Mouse (Mus musculus) lung, postnatal 0 days (tissue): ENCODE measurements around the gene Lipa. TPM values are rescaled to one million over a fixed set of nuclear protein-coding genes. Genes with fewer than 3 reads are reported as not detected.

Experiments used
- ATAC-seq: fragments of 200-750 bp; cut with Nextera tagmentation; 2 replicates; pipeline ENCODE4 v1.8.0; 2017; ENCODE audit warnings: moderate library complexity
- DNase-seq: peaks from one replicate; pipeline ENCODE4 v3.0.0-alpha.2; 2016; ENCODE audit warnings: low spot score
- H3K27ac ChIP-seq: fragments of 300-500 bp; sonication (generic); 2 replicates; pipeline ENCODE4 v1.5.1; 2014; ENCODE audit warnings: antibody characterized with exemption, mild to moderate bottlenecking, low read length, mixed read lengths
- H3K27me3 ChIP-seq: fragments of 300-500 bp; sonication (generic); replicated peaks from 2 replicates; pipeline ENCODE4 v1.6.1; 2014; ENCODE audit warnings: low read length, mixed read lengths; ENCODE audit not compliant: insufficient read depth
- H3K36me3 ChIP-seq: fragments of 300-500 bp; sonication (generic); 2 replicates; pipeline ENCODE4 v1.6.1; 2014; ENCODE audit warnings: low read length, mixed read lengths; ENCODE audit not compliant: insufficient read depth
- H3K4me1 ChIP-seq: fragments of 300-500 bp; sonication (generic); 2 replicates; pipeline ENCODE4 v1.6.1; 2014; ENCODE audit warnings: antibody characterized with exemption, low read depth, low read length, mixed read lengths; ENCODE audit not compliant: insufficient read depth
- H3K4me2 ChIP-seq: fragments of 300-500 bp; sonication (generic); replicated peaks from 2 replicates; pipeline ENCODE4 v1.6.1; 2014; ENCODE audit warnings: low read depth, mild to moderate bottlenecking, low read length, moderate library complexity, mixed read lengths
- H3K4me3 ChIP-seq: fragments of 300-500 bp; sonication (generic); 2 replicates; pipeline ENCODE4 v1.5.1; 2014; ENCODE audit warnings: low read depth, low read length
- H3K9ac ChIP-seq: fragments of 300-500 bp; sonication (generic); replicated peaks from 2 replicates; pipeline ENCODE4 v1.6.1; 2014; ENCODE audit warnings: low read depth, mild to moderate bottlenecking
- H3K9me3 ChIP-seq: fragments of 300-500 bp; sonication (generic); 2 replicates; pipeline ENCODE4 v1.6.1; 2016; ENCODE audit warnings: low read length, mixed read lengths
- CTCF ChIP-seq: IDR thresholded peaks from 2 replicates; pipeline ENCODE4 v1.5.1; 2016; ENCODE audit warnings: antibody characterized with exemption, mild to moderate bottlenecking
- EP300 ChIP-seq: IDR thresholded peaks from 2 replicates; pipeline ENCODE4 v1.6.1; 2016; ENCODE audit warnings: antibody characterized with exemption, mild to moderate bottlenecking, control low read depth
- WGBS: fragments of 180-500 bp; shearing (Covaris S2); extraction: QIAGEN DNeasy Blood & Tissue Kit; methylation state at CpG from one replicate; pipeline ENCODE4 v1.1.7; 2014; 5-methylcytosine and 5-hydroxymethylcytosine counted together
- polyA plus RNA-seq: library from polyadenylated mRNA; unstranded; fragments of >200 nt; fragmentation: Nextera tagmentation; extraction: Ambion mirVana; gene quantifications from 2 replicates; pipeline ENCODE4 v1.2.1, GENCODE M21; 2015

The Lipa gene
- polyA plus RNA-seq, 1 experiment from 2014 or later = 46.4 TPM

DNA sequence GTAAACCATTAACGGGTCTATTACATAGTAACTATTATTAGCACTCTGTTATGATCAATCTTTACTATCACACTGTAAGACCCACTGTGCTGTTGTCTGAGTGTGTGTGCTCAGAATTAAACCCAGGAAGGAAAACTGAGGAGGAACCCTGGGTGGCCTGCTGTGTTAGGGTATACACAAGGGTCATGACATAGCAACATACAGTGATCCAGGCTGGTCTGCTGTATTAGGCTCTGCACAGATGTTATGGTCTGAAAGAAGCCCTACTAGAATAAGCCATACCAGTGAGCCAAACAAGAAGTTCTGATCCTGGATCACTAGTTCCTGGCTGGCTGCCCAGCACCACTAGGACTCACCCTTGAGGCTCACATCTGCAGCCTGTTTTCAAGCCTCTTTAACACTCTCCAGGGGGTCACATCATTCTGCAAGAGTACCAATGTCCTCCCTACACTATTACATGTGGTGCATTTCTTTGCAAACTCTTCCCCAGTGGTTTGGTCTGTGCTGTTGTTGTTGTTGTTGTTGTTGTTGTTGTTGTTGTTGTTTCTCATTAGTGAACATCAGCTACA is 65.7 kb downstream of the Lipa start:
- Histone ChIP-seq H3K9ac (no peak overlapping the region), H3K4me2 (no peak overlapping the region), H3K36me3 (no peaks in the 10 kb centered on the region), H3K4me1 (no peaks in the 10 kb centered on the region), H3K4me3 (no peak overlapping the region), H3K27me3 (no peaks in the 10 kb centered on the region), H3K27ac (no peak overlapping the region), H3K9me3 (no peaks in the 10 kb centered on the region)
- ATAC-seq = no peak
- TF ChIP-seq EP300 (no peak), CTCF (no peak)
- no peak for DNase-seq
- 56% methylated on average over 1 of the region's 1 CpGs for WGBS

DNA sequence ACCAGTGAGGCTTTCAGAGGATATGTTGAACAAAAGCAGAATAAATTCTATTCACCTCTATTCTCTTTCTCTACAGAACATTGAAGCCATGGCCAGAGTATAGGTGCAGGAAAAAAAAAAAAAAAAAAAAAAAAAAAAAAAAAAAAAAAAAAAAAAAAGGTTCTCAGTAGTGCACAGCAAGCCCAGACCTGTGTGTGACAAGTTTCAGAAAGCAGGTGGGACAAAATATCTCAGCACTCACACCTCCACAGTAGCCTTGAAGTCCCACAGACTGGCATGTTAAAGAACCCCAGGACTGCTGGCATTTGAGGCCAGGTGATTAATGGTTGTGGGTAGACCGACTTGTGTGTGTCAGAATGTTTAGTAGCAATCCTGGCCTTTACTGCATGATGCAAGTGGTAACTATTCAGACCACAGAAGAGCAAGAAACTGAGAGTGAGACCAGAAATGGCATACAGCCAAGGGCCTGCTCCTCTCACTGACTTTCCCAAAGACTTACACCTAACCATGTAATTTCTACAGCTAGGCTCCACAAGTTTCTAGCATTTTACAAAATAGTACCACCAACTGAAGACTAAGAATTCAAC is 76.4 kb downstream of the Lipa start:
- Histone ChIP-seq H3K9me3 (no peaks in the 10 kb centered on the region), H3K36me3 (no peaks in the 10 kb centered on the region), H3K4me2 (no peak overlapping the region), H3K4me1 (no peaks in the 10 kb centered on the region), H3K4me3 (no peak overlapping the region), H3K27me3 (no peaks in the 10 kb centered on the region), H3K27ac (no peak overlapping the region), H3K9ac (no peak overlapping the region)
- TF ChIP-seq CTCF (no peak), EP300 (no peak)
- WGBS = 31% methylated on average over 1 of the region's 1 CpGs
- DNase-seq (no peak), ATAC-seq (no peak)

DNA sequence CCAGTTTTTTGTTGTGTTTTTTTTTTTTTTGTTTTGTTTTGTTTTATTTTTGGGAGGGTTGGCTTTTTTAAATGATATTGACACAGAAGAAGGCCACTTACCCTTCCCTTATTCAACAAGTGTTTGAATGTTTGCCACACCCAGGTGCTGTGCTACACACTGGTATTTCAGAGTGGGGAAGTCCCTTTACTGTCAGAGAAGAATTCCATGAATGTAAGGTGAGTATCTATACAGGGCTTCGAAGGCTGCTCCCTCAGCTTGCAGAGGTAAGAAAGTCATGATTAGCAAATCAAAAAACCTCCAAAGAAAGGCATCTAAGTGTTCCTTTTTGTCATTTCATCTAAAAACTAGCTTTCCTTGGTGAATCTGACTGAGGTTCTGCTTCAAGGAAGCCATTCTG is 78.4 kb downstream of the Lipa start:
- Histone ChIP-seq H3K9ac (no peak overlapping the region), H3K4me1 (no peaks in the 10 kb centered on the region; the same call in 1 of the 2 replicates), H3K4me2 (no peak overlapping the region), H3K9me3 (no peaks in the 10 kb centered on the region), H3K4me3 (no peak overlapping the region), H3K36me3 (no peaks in the 10 kb centered on the region), H3K27me3 (no peaks in the 10 kb centered on the region), H3K27ac (no peak overlapping the region)
- DNase-seq (no peak), ATAC-seq (no peak)
- no peak for TF ChIP-seq CTCF
- no peak for TF ChIP-seq EP300
- WGBS = 62% methylated on average over 1 of the region's 1 CpGs

DNA sequence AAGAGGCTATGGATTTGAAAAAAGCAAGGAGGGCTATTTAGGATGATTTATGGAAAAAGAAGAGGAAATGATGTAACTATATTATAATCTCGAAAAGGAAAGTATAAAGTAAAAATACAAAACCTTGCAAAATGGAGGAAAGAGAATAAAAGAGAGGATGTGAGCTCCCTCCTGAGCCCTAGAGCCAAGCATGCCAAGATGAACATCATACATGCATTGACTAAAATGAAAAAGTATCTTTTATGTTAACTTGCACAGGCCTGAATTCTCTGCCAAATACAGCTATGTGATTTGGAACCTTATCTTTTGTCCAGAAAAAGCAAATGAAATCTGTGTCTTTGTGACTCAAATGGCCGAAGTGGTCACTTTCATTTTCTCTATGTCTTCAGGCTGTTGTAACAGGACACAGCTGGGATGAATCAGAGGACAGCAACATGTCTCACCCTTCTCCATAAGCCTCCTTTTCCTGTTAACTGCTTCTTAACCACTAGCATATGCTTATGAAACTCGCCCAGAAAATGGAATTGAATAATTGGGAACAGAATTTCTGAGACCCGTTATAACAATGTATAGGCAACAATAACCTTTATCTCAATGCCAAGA is 81.8 kb downstream of the Lipa start:
- Histone ChIP-seq H3K4me1 (no peaks in the 10 kb centered on the region; the same call in 1 of the 2 replicates), H3K27ac (no peak overlapping the region), H3K4me2 (no peak overlapping the region; the same call in 1 of the 2 replicates), H3K36me3 (no peaks in the 10 kb centered on the region), H3K4me3 (no peak overlapping the region), H3K9me3 (no peaks in the 10 kb centered on the region), H3K9ac (no peak overlapping the region), H3K27me3 (no peaks in the 10 kb centered on the region)
- TF ChIP-seq CTCF (no peak), EP300 (no peak)
- DNase-seq (peak; percentile 91), ATAC-seq (peak; percentile 84)
- WGBS = 43% methylated on average over 4 of the region's 4 CpGs

DNA sequence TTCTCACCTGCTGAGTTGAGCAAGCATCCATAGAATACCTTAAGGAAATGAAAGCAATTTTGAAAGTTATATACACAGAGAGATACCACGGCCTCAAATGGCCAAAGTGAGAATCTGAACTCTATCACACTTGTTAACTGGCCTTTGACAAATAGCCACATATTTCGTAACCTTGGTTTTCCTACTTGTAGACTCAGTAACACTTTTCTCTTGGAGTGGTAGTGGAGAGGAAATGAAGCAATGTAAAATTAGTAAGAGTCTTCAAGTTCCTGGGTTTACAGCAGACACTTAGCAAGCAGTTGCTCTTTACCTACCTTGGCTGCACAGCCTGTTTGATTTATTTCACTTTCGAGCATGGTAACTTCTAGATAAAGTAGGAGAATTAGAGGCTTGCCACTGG is 82.5 kb downstream of the Lipa start:
- H3K4me1 ChIP-seq = no peaks in the 10 kb centered on the region; the same call in 1 of the 2 replicates
- no peaks in the 10 kb centered on the region for H3K36me3 ChIP-seq
- no peak overlapping the region for H3K4me3 ChIP-seq
- H3K27ac ChIP-seq = peak overlapping the region; percentile 27
- no peak for TF ChIP-seq CTCF
- TF ChIP-seq EP300 = peak; percentile 53; the same call in 1 of the 2 replicates
- ATAC-seq (peak; percentile 83), DNase-seq (peak; percentile 83)
- no peaks in the 10 kb centered on the region for H3K27me3 ChIP-seq
- H3K4me2 ChIP-seq = no peak overlapping the region
- no peaks in the 10 kb centered on the region for H3K9me3 ChIP-seq
- WGBS = 29% methylated on average over 3 of the region's 3 CpGs
- H3K9ac ChIP-seq = no peak overlapping the region

Other genes with a start within 250 kb of the Lipa start
- 56.1 and 57.9 TPM in 2 replicates for gene Fas, start 236.8 kb downstream of the Lipa start, polyA plus RNA-seq
- gene Ch25h, start 52.3 kb downstream of the Lipa start, polyA plus RNA-seq = 1.2 and 1.7 TPM in 2 replicates
- gene Ifit2, start 23.2 kb upstream of the Lipa start, polyA plus RNA-seq = 9.1 and 10.7 TPM in 2 replicates
- gene Ifit3, start 56.1 kb upstream of the Lipa start, polyA plus RNA-seq = 7.1 and 9.6 TPM in 2 replicates
- gene Ifit1bl1, start 74.5 kb upstream of the Lipa start, polyA plus RNA-seq = 0.90 and 1.1 TPM in 2 replicates
- gene Ifit3b, start 80.5 kb upstream of the Lipa start, polyA plus RNA-seq = 2.0 and 2.3 TPM in 2 replicates
- 0.46 and 0.54 TPM in 2 replicates for gene Ifit1bl2, start 113.3 kb upstream of the Lipa start, polyA plus RNA-seq
- 2.7 and 3.8 TPM in 2 replicates for gene Ifit1, start 113.4 kb upstream of the Lipa start, polyA plus RNA-seq
- 8.4 and 9.4 TPM in 2 replicates for gene Slc16a12, start 219.8 kb upstream of the Lipa start, polyA plus RNA-seq